Mouse (Mus musculus) thymus, adult 2 months (tissue): ENCODE measurements around the gene Cfap46.

Experiments
- CTCF ChIP-seq: fragments of 200-500 bp; IDR thresholded peaks from 2 replicates; pipeline ENCODE4 v1.5.1; 2012; ENCODE audit warnings: mild to moderate bottlenecking, control low read depth, low read length, moderate library complexity, borderline replicate concordance; ENCODE audit not compliant: control insufficient read depth, poor library complexity, insufficient read depth; ENCODE audit errors: extremely low read depth
- POLR2A ChIP-seq: fragments of 200-500 bp; IDR thresholded peaks from 2 replicates; pipeline ENCODE4 v1.6.1; 2012; ENCODE audit warnings: mild to moderate bottlenecking, low read length, control low read depth, moderate library complexity; ENCODE audit not compliant: control insufficient read depth, poor library complexity, insufficient read depth; ENCODE audit errors: extremely low read depth

- TF ChIP-seq CTCF: no peak
- no peak for TF ChIP-seq POLR2A
These were observed 50.2 kb downstream of the Cfap46 start for GRCm38 (mm10) chr7:139633393-139633792.
